Mouse (Mus musculus) embryonic facial prominence, embryonic 11.5 days (tissue): ENCODE data around the gene Gtf3c2. TPM values are rescaled to one million over a fixed set of nuclear protein-coding genes. Genes with fewer than 3 reads are reported as not detected.

ENCODE experiments used
- ATAC-seq: fragments of 200-750 bp; cut with Nextera tagmentation; replicated peaks from 2 replicates; pipeline ENCODE4 v1.8.0; 2017; ENCODE audit warnings: low read depth; ENCODE audit not compliant: insufficient number of reproducible peaks, low FRiP score, low TSS enrichment
- DNase-seq: peaks from one replicate; pipeline ENCODE4 v3.0.0-alpha.2; 2015; ENCODE audit warnings: low spot score
- H3K27ac ChIP-seq: fragments of 300-500 bp; sonication (generic); replicated peaks from 2 replicates; pipeline ENCODE4 v1.5.1; 2014; ENCODE audit warnings: mild to moderate bottlenecking, low read depth, low read length, control low read depth
- H3K27me3 ChIP-seq: fragments of 300-500 bp; sonication (generic); 2 replicates; pipeline ENCODE4 v1.6.1; 2014; ENCODE audit warnings: mild to moderate bottlenecking, low read length, moderate library complexity, mixed read lengths; ENCODE audit not compliant: control insufficient read depth, insufficient read depth
- H3K36me3 ChIP-seq: fragments of 300-500 bp; sonication (generic); replicated peaks from 2 replicates; pipeline ENCODE4 v1.6.1; 2014; ENCODE audit warnings: low read depth, mild to moderate bottlenecking, low read length, moderate library complexity, mixed read lengths; ENCODE audit not compliant: control insufficient read depth, insufficient read depth
- H3K4me1 ChIP-seq: fragments of 300-500 bp; sonication (generic); 2 replicates; pipeline ENCODE4 v1.6.1; 2014; ENCODE audit warnings: low read length, mixed read lengths; ENCODE audit not compliant: control insufficient read depth, insufficient read depth
- H3K4me2 ChIP-seq: fragments of 300-500 bp; sonication (generic); 2 replicates; pipeline ENCODE4 v1.6.1; 2014; ENCODE audit warnings: low read depth, mild to moderate bottlenecking, control low read depth, low read length, moderate library complexity
- H3K4me3 ChIP-seq: fragments of 300-500 bp; sonication (generic); 2 replicates; pipeline ENCODE4 v1.5.1; 2014; ENCODE audit warnings: low read depth, low read length, control low read depth
- H3K9ac ChIP-seq: fragments of 300-500 bp; sonication (generic); replicated peaks from 2 replicates; pipeline ENCODE4 v1.6.1; 2014; ENCODE audit warnings: mild to moderate bottlenecking, control low read depth, low read length
- H3K9me3 ChIP-seq: fragments of 300-500 bp; sonication (generic); replicated peaks from 2 replicates; pipeline ENCODE4 v1.6.1; 2016; ENCODE audit warnings: mild to moderate bottlenecking, low read length, inconsistent platforms, mixed read lengths; ENCODE audit not compliant: control insufficient read depth
- WGBS: fragments of 180-500 bp; shearing (Covaris S2); extraction: QIAGEN DNeasy Blood & Tissue Kit; methylation state at CpG from one replicate; pipeline ENCODE4 v1.1.7; 2014; 5-methylcytosine and 5-hydroxymethylcytosine counted together
- polyA plus RNA-seq: library from polyadenylated mRNA; unstranded; fragments of >200 nt; fragmentation: Nextera tagmentation; extraction: Ambion mirVana; gene quantifications from 2 replicates; pipeline ENCODE4 v1.2.1, GENCODE M21; 2014

The Gtf3c2 gene
- polyA plus RNA-seq, 1 experiment from 2014 or later, result 66.6 TPM

DNA sequence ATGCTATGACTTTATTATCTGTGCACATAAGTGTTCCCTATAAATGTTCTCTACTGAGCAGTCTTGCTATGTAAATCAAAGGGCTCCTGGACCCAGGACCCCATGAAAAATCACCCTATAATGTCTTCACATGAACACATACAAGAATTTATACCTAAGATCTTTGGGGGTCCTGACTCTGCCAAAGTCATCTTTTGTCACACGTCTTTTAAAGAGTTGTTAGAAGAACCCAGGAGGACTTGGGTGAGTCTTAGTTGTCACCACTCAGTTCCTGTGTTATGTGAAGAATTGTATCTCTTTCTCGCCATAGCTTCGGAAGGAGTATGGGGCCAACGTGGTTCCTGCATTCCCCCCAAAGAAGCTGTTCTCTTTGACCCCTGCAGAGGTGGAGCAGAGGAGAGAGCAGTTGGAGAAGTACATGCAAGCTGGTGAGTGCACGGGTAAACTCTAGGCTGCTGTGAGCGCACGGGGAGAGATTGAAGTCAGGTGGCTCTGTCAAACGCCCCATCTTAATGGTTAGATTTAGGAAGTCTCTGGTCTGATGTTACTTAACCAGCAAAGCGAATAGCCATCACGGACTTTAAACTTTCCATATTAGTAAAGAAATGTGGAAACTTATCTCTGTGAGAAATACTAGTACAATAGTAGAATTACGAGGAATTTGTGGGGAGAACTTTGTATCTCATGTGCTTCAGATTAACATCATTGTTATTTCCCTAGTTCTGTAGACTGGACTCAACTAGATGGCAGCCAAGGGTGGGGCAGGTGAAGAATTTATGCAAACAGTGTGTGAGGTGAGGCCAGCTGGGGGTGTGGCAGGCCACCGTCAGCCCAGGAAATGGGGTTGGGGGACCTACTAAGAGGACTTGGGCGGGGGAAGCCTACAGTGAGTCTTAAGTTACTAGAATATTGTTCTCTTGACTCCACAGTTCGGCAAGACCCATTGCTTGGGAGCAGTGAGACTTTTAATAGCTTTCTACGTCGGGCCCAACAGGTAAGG, 14.8 kb upstream of the Gtf3c2 start:
- Histone ChIP-seq H3K9me3 (no peaks in the 10 kb centered on the region), H3K4me3 (no peak overlapping the region), H3K4me2 (no peak overlapping the region), H3K36me3 (peaks cover 20% of the 10 kb centered on the region), H3K27ac (no peak overlapping the region), H3K4me1 (0 out of 2 replicates have a peak, but pooled peaks cover 2% of the 10 kb centered on the region), H3K9ac (no peak overlapping the region), H3K27me3 (no peaks in the 10 kb centered on the region)
- no peak for DNase-seq
- 91% methylated on average over 16 of the region's 16 CpGs for WGBS
- no peak for ATAC-seq

GRCm38 (mm10) chr5:31193631-31194281, 13.8 kb upstream of the Gtf3c2 start:
- ATAC-seq, result peak; percentile 3; the same call in 1 of the 2 replicates
- Histone ChIP-seq H3K9ac (peak overlapping the region; percentile 86), H3K27me3 (no peaks in the 10 kb centered on the region), H3K4me3 (peak overlapping the region; percentile 75), H3K4me2 (peak overlapping the region; percentile 70), H3K36me3 (peaks cover 18% of the 10 kb centered on the region), H3K27ac (no peak overlapping the region; the same call in 1 of the 2 replicates), H3K9me3 (no peaks in the 10 kb centered on the region), H3K4me1 (0 out of 2 replicates have a peak, but pooled peaks cover 2% of the 10 kb centered on the region)
- DNase-seq, result peak; percentile 13
- WGBS, result 11% methylated on average over 25 of the region's 25 CpGs

GRCm38 (mm10) chr5:31192939-31193630, 13.1 kb upstream of the Gtf3c2 start, which contains the start of the genes Snx17 and Eif2b4:
TSS of gene Snx17 (plus strand) at chr5:31193227.
TSS of gene Eif2b4 (minus strand) at chr5:31193430.
- H3K4me1 ChIP-seq, result 0 out of 2 replicates have a peak, but pooled peaks cover 2% of the 10 kb centered on the region
- H3K9me3 ChIP-seq, result no peaks in the 10 kb centered on the region
- peak within 1 kb of the TSS; percentile 70 for H3K4me2 ChIP-seq
- H3K27ac ChIP-seq, result peak within 1 kb of the TSS; percentile 31
- H3K27me3 ChIP-seq, result no peaks in the 10 kb centered on the region
- H3K4me3 ChIP-seq, result peak within 1 kb of the TSS; percentile 75
- H3K36me3 ChIP-seq, result peaks cover 18% of the 10 kb centered on the region
- H3K9ac ChIP-seq, result peak within 1 kb of the TSS; percentile 86
- ATAC-seq, result peak; percentile 96
- WGBS, result under 1% methylated on average over 48 of the region's 48 CpGs
- DNase-seq, result peak; percentile 99

DNA sequence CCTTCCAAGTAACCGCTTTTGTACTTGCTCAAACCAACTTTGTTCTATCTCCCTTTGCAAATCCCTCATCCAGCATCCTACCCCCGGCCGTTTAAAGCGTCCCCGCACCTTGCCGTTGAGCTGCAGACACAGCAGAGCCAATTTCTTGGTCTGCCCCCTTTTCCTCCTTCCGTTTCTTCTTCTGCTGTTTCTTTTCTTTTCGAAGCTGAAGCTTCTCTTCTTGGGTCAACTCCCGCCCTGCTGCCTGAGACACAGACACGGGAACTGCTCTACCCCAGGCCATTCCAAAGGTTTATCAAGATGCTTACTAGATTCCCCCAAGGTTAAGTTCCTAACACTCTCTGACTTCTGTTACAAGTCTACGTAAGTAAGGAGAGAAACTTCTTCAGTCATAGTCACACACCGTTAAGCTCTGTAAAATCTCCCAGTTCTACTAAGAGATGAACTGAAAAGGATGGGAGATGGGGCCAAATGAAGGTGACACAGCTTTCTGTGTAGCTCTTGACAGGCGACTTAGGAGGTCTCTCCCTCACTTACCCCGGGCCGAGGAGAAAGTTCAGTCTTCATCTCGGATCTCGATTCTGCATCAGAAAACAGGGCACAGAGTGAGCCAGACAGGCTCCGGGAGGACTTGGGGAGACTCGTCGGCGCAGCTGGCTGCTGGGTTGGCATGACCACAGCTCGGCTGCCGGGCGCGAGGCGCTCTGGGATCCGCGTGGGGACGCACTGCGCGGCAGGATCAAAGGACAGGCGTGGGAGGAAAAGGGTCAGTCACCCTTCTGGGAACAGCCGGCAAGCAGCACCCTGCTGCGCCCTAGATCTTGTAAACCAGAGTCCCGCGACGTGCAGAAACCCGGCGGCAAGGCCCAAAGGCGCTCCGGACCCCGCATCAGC, 12.3 kb upstream of the Gtf3c2 start:
- H3K27ac ChIP-seq, result peak overlapping the region; percentile 31
- H3K4me2 ChIP-seq, result peak overlapping the region; percentile 70
- H3K4me3 ChIP-seq, result peak overlapping the region; percentile 75
- peak; percentile 51 for ATAC-seq
- no peaks in the 10 kb centered on the region for H3K27me3 ChIP-seq
- peaks cover 13% of the 10 kb centered on the region for H3K36me3 ChIP-seq
- DNase-seq, result peak; percentile 62
- H3K9ac ChIP-seq, result peak overlapping the region; percentile 80
- H3K4me1 ChIP-seq, result 0 out of 2 replicates have a peak, but pooled peaks cover 2% of the 10 kb centered on the region
- H3K9me3 ChIP-seq, result no peaks in the 10 kb centered on the region
- 14% methylated on average over 42 of the region's 42 CpGs for WGBS

DNA sequence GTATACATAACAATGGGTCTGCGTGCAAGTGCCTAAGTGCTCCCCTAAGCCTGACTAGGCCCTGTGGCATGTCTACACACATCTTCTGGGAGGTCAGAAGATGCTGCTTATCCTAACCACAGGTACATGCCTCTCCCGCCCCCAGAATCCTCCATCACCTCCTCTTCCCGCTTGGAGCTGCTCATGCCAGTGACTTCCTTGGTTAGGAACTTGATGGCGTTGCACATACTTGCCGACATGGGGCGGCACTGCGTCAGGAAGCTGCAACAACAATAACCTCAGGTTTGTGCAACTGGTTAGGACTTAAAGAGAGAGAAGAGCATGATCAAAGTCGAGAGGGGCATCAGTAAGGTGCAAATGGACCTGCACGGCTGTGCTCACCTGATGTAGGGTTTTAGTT, 10.3 kb upstream of the Gtf3c2 start:
- 92% methylated on average over 9 of the region's 9 CpGs for WGBS
- Histone ChIP-seq H3K9me3 (no peaks in the 10 kb centered on the region), H3K36me3 (peaks cover 4% of the 10 kb centered on the region), H3K4me1 (0 out of 2 replicates have a peak, but pooled peaks cover 2% of the 10 kb centered on the region), H3K4me2 (no peak overlapping the region), H3K4me3 (no peak overlapping the region), H3K27me3 (no peaks in the 10 kb centered on the region), H3K9ac (no peak overlapping the region), H3K27ac (no peak overlapping the region)
- ATAC-seq (no peak), DNase-seq (no peak)

DNA sequence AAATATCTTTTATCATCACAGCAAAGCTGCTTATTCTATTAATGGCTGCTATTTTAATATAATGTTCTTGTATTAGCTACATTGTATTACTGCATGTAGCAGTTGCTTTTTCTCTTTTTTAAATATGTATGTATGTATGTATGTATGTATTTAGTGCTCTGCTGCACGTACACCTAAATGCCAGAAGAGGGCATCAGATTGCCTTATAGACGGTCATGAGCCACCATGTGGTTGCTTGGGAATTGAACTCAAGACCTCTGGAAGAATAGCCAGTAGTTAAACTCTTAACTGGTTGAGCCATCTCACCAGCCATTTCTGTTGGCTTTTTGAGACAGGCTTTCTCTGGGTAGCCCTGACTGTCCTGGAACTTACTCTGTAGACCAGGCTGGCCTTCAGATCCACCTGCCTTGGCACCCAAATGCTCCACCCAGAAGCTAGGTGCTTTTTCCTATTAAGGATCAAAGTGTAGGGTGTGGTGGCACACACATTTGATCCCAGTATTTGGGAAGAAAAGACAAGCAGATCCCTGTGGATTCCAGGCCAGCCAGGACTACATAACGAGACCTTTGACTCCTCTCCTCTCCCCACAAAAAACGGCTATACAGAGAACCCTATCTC, 8.4 kb upstream of the Gtf3c2 start:
- H3K9ac ChIP-seq, result no peak overlapping the region
- ATAC-seq (no peak), DNase-seq (peak; percentile 33)
- peaks cover 4% of the 10 kb centered on the region for H3K36me3 ChIP-seq
- H3K27me3 ChIP-seq, result no peaks in the 10 kb centered on the region
- H3K27ac ChIP-seq, result no peak overlapping the region
- H3K4me3 ChIP-seq, result no peak overlapping the region
- no peak overlapping the region for H3K4me2 ChIP-seq
- WGBS, result 74% methylated on average over 4 of the region's 4 CpGs
- 0 out of 2 replicates have a peak, but pooled peaks cover 2% of the 10 kb centered on the region for H3K4me1 ChIP-seq
- H3K9me3 ChIP-seq, result no peaks in the 10 kb centered on the region
